Mouse (Mus musculus) gastrocnemius, postnatal 14 days (tissue): ENCODE results near the gene Ankrd39. TPM values are rescaled to one million over a fixed set of nuclear protein-coding genes. Genes with fewer than 3 reads are reported as not detected.
"Not testable (repeated sequence)": the region's sequence is repeated elsewhere in the genome, so short reads cannot be mapped to it uniquely, and the experiment has no call there.

ENCODE experiments used
- DNase-seq: peaks from one replicate; pipeline ENCODE4 v3.0.0; 2021; ENCODE audit warnings: mixed read lengths
- intact Hi-C: fragments of 180-260 bp; cut with DNase I; formaldehyde crosslinking; loops from one replicate; pipeline ENCODE4 v1.15.1; 2025; ENCODE audit warnings: low total_unique reads
- total RNA-seq, 2 experiments: library from RNA; stranded (reverse); gene quantifications; 2 replicates each; pipeline ENCODE4 v1.2.3; 2021

The Ankrd39 gene
- total RNA-seq, 2 experiments from 2014 or later = 5.7 to 9.6 TPM

DNA sequence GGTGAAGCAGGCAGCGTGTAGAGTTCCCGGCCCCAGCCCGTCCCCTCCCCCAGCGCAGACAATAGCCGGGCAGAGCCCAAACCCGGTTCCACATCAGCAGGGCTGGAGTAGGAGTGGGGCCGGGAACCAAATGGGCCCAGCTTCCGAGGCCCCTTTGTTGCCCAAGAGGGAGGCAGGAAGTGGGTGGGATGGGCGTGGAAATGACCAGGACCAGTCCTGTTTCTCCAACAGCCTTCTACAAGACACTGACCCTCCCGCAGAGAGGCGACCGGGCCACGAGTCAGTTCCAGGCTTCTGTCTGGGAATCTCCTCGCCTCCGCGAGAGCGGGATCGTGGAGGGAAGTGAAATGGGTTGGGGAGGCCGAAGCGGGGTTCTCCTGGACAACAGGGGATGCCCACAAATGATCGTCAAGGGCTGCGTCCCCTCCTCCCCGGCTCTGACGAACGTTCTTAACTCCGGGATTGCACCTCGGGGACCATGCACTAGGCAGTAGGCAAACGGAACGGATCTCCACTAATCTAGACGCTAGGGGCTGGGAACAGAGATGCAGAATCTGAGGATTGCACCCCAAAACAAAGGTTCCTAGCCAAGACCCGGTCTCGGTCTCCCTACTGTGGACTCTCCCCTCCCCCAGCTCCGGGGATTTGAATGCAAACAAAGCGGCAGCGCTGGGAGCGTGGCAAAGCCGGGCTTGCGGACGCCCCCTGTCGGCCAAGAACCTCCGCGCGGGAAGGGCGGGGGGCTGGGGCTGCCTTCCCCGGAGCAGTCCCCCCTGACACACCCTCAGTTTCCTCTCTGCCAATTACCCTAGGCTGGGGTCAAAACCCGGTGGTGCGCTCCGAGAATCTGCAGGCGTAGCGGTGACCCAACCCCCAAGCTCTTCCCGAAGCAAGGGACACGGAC, 9.6 kb upstream of the Ankrd39 start:
- intact Hi-C loops = no loop called here
- peak; percentile 93 for DNase-seq

DNA sequence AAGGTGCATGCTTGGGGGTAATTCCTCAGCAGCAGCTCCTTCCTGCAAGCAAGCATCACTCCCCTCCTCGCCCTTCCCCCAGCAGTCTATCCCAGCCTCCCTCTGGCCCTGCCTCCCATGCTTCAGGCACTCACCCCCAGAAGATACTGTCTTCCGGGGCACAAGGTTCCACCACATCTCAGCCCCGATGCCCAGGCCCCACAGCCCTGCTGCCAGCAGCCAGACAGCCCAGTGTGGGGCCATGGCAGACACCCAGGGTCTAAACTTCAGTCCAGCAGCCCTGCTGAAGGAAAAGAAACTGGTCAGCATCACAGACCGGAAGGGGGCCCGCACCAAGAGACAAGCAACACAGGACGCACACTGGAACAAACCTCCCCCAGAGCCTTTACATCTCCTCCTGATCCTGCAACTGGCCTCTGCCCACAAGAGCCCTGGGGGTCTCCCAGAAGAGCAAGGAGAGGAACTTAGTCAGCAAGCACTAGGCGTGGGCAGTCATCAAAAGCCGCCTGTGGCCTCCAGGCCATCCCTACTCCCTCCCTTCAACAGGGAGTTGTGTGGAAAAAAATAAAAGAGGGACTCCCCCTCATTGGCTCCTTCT, 8.7 kb upstream of the Ankrd39 start:
- intact Hi-C loops = no loop called here
- no peak for DNase-seq

DNA sequence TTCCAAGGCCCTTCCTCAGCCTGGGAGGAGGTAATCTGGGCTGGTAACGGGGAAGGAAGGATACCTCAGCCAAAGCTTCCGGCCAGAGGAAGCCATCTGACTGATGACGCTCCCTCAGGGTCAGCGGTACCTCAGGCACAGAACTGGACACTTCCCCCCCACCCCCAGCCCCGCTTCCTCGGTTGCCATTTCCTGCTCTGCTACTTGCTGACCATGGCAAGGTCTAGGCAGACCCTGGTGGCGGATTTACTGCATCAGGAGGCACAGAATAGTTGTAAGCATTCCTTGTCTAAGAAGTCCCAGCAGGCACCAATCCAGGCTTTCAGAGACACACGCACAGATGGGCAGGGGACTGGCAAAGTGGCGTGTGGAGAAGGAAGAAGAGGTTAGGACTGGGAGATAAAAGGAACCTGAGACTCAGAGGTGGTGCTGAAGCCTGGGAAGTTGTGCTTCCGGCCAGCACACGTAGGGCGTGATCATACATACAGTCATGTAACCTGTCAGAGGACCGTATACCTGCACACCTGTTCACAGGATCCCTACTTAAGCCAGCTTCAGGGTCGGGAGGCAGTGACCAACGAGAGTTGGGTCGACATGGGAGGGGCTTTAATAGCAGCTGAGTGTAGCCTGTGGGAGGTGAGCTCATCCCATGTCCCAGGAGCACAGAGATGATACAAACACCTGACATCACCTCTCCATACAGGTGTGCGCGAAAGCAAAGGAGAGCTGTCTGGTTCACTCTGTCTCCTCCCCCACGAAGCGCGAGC, 7.6 kb upstream of the Ankrd39 start:
- intact Hi-C loops = loop anchor here (5.0 kb wide), 1 partner anchor 77 kb away; no protein-coding TSS in a partner anchor
- DNase-seq = no peak

DNA sequence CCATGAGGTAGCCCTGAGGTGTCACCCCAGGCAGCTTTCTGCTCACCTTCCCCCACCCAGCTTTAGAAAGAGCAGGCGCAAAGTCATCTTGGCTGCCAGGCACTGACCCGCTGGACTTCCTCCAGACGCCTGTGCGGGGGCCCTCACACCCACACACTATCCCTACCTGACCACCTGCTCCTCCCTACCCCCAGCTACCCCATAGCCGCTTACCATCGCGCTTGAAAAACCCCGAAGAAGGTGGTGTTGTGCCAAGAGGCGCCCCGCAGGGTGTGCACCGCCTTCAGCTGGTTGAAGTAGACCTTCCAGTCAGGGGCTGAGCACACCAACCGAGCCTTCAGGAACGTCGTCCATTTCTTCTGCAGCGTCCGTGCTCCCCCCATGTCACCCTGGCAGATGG, 5.3 kb upstream of the Ankrd39 start:
- intact Hi-C loops = loop anchor here (5.0 kb wide), 1 partner anchor 80 kb away; no protein-coding TSS in a partner anchor
- no peak for DNase-seq

DNA sequence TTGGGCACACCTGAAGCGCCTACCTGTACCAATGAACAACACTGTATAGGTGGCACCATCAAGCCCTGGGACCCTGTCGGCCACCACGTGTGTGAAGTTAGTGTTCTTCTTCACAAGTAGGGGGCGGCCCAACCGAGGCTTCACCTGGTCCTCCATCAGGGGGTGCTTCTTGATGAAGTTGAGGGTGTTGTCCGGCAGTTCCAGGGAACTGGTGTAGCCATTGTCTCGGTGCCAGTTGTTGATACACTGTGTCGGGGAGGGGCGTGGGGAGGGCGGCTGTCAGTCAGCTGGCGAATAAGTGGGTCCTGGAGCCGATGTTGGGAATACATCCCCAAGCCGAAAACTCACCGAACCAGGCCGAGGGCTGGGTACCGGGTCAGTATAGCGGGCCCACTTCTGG, 4.7 kb upstream of the Ankrd39 start:
- intact Hi-C loops = loop anchor here (5.0 kb wide), 1 partner anchor 80 kb away; no protein-coding TSS in a partner anchor
- no peak for DNase-seq

DNA sequence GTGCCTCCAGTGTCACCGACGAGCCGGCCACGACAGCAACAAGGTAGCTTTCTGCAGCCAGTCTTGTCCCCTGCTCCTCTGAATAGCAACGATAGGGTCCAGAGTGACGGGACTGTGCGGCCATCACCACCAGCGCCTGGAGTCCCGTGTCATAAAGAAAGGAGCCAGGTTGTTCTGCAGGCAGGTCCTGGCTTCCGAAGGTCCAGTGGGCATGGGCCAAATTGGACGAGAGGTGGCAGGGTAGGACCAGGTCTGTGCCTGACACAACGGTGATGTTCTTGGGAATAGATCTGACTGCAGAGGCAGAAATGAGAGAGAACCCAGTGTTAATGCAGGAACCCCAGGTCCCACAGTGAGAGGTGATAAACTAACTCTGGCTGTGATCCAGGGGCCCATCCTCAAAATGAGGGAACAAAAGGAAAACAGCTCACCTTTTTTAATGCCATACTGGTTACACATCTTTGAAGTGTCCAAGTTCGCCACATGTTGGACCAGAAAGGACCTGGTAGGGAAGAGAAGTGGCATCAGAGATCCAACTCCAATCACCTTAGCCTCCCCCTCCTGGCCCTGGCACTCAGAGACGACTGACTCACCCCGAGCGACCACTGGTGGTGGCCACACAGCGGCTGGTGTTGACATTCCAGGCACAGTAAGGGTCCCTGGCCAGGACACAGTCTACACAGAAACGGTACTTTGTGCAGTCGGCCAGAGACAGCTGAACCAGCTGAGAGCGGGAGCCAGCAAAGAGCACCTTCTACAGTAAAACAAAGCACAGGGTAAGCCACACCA, 3.0 kb upstream of the Ankrd39 start:
- intact Hi-C loops = loop anchor here (5.0 kb wide), 1 partner anchor 82 kb away; no protein-coding TSS in a partner anchor
- no peak for DNase-seq

DNA sequence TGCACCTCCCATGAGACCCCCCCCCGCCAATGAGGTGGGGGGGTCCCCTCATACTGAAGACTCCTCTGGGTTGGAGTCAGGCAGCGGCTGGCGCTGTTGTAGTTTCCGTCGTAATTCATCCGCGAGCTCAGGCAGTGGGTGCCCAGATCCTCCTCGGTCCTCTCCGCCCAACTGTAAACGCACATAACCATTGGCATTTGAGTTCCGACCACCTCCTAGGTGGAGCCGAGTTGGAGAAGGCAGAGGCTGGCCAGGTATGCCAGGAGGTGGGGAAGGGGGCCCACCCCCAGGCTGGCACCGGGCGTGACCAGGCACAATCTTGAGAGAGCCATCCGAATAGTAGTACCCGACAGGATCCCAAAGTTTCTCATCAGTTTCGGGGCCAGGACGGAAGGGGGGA, 2.2 kb upstream of the Ankrd39 start:
- intact Hi-C loops = loop anchor here (5.0 kb wide), 1 partner anchor 133 kb away; the partner anchor contains the start of gene Fam178b
- no peak for DNase-seq

DNA sequence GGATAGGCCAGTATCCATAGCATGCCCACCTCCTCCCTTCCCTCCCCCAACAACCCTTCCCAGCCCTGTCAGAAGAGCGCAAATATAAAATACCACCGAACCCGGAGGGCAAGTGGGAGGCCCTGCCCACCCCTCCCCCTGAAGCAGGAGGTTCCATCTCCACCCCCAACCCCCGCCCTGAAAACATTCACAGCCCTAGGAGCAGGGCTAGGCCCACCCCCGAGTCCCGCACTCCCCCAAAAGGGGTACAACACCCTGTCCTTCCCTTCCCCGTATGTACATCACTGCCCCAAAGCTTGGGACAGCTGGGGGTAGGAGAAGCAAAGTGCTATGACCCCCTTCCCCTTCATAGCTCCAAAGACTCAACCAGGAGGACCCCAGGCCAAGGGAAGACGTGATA, 1.5 kb upstream of the Ankrd39 start:
- intact Hi-C loops = loop anchor here (5.0 kb wide), 1 partner anchor 134 kb away; the partner anchor contains the start of gene Fam178b

DNA sequence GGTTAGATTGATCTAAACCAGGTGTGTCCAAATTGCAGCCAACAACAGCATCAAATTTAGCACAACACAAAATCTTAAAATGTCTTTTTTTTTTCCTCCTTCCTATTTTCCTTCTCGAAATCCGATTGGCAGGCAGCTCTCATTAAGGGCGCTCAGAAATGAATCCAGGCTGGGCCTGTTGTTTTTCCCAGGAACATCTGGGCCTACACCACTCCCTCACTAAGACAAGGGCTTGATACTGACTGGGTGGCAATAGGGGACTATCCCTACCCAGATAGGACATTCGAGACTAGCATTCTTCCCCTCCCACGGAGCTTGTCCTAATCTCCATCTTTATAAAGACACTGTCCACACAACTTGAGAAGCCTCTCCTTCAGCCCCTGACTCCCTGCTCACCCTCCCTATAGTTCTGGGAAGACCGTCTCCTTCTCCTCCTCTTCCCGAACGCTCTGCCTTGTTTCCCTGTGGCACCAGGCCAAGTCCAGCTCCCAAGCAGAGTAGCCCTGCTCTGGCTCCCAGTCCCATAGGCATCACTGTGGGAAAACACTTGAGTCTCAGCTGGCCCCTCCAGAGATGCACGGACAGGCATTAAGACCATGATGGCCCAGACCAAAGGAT, 845 bp upstream of the Ankrd39 start:
- DNase-seq = peak; percentile 59
- intact Hi-C loops = loop anchor here (5.0 kb wide), 1 partner anchor 134 kb away; the partner anchor contains the start of gene Fam178b

More for the DNA sequence above, 1.5 kb upstream of the Ankrd39 start:
- no peak for DNase-seq

DNA sequence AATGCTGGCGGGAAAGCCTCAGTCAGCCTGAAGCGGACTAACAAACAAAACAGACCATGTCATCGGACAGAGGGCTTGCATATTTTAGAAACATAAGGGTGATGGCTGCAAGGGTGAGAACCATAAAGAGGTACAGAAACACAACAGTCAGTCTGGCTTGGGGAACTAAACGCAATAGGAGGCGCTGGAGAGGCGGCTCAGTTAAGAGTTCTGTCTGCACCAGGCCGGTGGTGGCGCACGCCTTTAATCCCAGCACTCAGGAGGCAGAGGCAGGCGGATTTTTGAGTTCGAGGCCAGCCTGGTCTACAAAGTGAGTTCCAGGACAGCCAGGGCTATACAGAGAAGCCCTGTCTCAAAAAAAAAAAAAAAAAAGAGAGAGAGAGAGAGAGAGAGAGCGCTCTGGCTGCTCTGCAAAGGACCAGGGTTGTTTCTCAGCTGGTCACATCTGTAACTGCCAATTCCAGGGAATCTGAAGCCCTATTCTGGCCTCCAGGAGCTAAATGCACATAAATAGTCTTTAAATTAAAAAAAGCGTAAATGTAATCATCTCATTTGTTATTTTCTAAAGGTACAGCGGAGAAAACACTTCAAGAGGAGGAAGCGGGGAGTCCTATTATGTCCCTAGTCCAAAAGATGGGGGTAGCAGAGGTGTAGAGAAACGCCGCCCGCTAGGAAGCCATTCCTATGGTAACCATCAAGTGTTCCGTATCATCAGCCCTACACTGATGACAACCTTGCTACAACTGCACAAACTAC, 1.2 kb downstream of the Ankrd39 start:
- intact Hi-C loops = loop anchor here (5.0 kb wide), 1 partner anchor 136 kb away; the partner anchor contains the start of gene Fam178b
- no peak for DNase-seq

DNA sequence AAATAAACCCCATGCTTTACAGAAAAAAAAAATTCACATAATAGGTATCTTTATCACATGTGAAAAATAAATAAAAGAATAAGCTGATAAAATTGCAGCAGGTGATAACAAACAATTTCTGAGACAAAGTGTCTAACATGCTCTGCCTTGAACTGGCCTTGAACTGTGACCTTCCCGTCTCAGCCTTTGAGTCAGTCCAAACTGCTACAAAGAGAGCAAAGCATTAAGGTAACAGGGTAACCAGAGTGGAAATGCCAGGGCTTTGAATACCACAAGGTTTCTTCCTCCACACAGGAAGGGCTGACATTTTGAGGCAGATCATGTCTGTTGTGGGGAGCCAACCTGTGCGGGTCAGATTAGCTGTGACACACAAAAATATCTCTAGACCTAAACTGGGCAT, 1.9 kb downstream of the Ankrd39 start:
- no peak for DNase-seq
- intact Hi-C loops = loop anchor here (5.0 kb wide), 1 partner anchor 137 kb away; the partner anchor contains the start of gene Fam178b

DNA sequence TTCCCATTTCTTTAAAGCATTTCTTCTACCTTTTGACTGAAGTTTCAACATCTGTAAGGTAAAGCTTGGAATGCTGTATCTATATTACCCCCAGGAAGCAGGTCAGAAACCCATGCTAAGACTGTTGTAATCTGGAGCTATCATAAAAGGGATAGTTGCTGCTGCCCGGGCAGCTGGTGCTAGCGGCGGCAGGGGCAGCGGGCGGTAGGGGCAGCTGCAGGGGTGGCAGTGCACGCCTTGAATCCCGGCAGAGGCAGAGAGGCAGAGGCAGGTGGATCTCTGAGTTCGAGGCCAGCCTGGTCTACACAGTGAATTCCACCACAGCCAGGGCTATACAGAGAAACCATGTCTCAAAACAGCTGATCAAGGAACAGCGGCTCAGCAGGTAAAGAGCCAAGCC, 4.3 kb downstream of the Ankrd39 start:
- intact Hi-C loops = no loop called here
- DNase-seq = no peak

DNA sequence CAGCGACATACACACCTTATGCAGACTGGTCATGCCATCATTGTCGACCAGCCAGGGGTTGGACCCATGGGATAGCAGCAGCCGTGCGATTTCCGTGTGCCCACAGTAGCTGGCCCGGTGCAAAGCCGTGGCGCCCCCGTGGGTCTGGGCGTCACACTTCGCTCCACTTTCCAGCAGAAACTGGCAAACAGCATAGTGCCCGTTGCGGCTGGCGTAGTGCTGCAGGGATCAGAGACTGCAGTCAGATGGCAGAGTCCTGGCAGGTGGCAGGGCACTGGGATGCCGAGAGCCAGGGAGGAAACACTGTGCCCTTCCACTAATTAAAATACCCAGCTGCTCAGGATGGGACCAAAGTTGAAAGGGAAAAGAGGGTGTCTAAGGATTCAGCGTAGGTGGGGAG, 5.4 kb downstream of the Ankrd39 start:
- no peak for DNase-seq
- intact Hi-C loops = no loop called here

DNA sequence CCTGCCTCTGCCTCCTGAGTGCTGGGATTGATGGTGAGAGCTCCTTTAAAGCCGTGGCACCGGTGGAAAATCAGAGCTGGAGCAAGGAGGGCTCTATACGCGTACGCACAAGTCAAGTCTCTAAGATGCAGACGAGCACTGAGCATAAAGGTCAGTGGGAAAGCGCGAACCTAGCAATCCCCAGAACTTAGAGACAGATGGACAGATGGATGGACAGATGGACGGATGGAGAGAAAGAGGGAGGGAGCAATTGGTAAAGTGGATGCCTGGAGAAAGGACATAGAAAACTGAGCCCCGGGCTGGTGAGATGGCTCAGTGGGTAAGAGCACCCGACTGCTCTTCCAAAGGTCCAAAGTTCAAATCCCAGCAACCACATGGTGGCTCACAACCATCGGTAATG, 6.4 kb downstream of the Ankrd39 start:
- intact Hi-C loops = no loop called here
- DNase-seq = no peak

DNA sequence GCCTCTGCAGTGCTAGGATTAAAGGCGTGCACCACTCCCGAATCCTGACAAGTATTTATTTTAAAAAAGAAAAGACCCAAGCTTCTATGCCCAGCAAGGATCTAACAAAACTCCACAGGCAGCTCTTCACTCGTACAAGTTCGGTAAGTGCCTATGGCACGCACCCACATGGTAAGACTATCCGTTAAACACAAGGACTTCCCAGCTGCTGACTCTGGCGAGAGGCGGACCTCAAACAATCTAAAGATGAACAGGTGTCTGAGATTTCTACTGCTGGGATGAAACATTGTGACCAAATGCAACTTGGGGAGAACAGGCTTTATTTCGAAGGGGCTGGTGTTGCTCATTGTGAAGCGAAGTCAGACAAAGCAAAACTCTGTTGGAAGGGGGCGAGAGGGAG, 7.1 kb downstream of the Ankrd39 start:
- DNase-seq = no peak
- intact Hi-C loops = no loop called here

DNA sequence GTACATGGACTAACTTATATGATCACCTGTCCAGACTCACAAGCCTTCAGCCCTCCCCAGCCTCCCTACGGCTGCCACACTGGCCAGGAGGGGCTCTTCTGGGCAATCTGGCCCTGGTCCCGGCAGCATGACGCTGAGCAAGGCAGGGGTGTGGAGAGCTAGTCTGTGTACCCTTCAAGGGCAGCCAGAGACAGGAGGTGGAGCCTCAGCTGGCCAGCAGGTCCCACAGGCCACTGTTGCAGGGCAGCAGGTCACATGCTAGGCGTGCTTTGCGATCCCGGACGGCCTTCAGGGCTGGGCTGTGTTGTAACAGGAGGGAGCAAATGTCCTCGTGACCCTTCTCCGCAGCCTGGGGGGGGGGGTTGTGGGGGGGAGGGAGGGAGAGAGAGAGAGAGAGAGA, 8.1 kb downstream of the Ankrd39 start, which contains the start of gene Gm42417:
TSS of gene Gm42417 (minus strand) at position 244 of the 400 bp plus-strand sequence.
- peak; percentile 85 for DNase-seq
- intact Hi-C loops = no loop called here

DNA sequence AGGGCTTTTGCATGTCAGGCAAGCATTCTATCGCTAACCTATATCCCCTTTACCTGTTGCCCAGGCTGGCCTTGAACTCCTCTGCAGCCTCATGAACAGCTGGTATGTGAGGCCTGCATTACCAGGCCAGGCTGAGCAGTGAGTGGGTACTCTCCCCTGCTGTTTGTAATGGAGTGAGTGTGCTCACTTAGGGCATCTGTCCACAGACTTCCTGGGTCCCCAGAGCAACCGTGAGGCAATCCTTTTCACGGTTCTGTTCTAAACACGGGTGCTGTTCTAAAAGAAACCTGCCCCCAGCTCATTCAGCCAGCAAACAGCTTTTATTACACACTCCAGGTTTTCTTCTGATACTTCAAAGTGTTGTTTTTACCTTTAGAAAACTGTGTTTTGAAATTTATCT, 8.5 kb downstream of the Ankrd39 start:
- DNase-seq = no peak

DNA sequence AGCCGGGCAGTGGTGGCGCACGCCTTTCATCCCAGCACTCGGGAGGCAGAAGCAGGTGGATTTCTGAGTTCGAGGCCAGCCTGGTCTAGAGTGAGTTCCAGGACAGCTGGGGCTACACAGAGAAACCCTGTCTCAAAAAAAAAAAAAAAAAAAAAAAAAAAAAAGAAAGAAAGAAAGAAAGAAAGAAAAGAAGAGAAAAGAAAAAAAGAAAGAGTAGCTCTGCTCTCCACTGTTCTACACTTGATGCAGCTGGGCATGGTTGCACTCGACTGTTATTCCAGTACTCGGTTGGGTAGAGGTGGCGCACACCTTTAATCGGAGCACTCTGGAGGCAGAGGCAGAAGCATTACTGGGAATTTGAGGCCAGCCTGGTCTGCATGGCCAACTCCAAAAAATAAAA, 10.5 kb downstream of the Ankrd39 start, which contains the start of gene Ankrd23:
TSS of gene Ankrd23 (minus strand) at position 101 of the 400 bp plus-strand sequence.
- intact Hi-C loops, DNase-seq: not testable (repeated sequence)

More for the DNA sequence above, 8.5 kb downstream of the Ankrd39 start:
- intact Hi-C loops = no loop called here
